Mouse (Mus musculus) megakaryocyte, embryonic 14.5 days (primary cell): Measurements from ENCODE around the gene Trim47. TPM values are rescaled to one million over a fixed set of nuclear protein-coding genes. Genes with fewer than 3 reads are reported as not detected.
"Not testable (repeated sequence)": the region's sequence is repeated elsewhere in the genome, so short reads cannot be mapped to it uniquely, and the experiment has no call there.

Experiments used
- H3K27me3 ChIP-seq: replicated peaks from 2 replicates; pipeline ENCODE3; 2012; ENCODE audit warnings: inconsistent platforms
- H3K36me3 ChIP-seq: replicated peaks from 2 replicates; pipeline ENCODE3; 2012; ENCODE audit warnings: low read length, inconsistent platforms, mixed read lengths
- H3K4me1 ChIP-seq: 2 replicates; pipeline ENCODE4 v1.6.1; 2012; ENCODE audit warnings: inconsistent platforms
- H3K4me3 ChIP-seq: replicated peaks from 2 replicates; pipeline ENCODE3; 2012; ENCODE audit warnings: moderate library complexity, mild to moderate bottlenecking, inconsistent platforms
- H3K9me3 ChIP-seq: 2 replicates; pipeline ENCODE4 v1.6.1; 2012; ENCODE audit warnings: inconsistent platforms
- FLI1 ChIP-seq: IDR thresholded peaks from 2 replicates; pipeline ENCODE4 v1.6.1; 2012; ENCODE audit warnings: low read length, inconsistent platforms, mixed read lengths
- GATA1 ChIP-seq: IDR thresholded peaks from 3 replicates; pipeline ENCODE4 v1.6.1; 2012; ENCODE audit warnings: mixed read lengths, low read length, inconsistent platforms, borderline replicate concordance
- polyA plus RNA-seq: library from polyadenylated mRNA; stranded (reverse); fragments of >175 nt; gene quantifications from 2 replicates; pipeline ENCODE4 v1.2.3, GENCODE M21; 2012; ENCODE audit warnings: low replicate concordance; ENCODE audit not compliant: insufficient read depth

Trim47 gene
- polyA plus RNA-seq, 1 experiment = 23.5 TPM

- TF ChIP-seq FLI1 = no peak
- no peak for TF ChIP-seq GATA1
- H3K4me3 ChIP-seq = no peak overlapping the region
- H3K4me1 ChIP-seq = peaks cover 90% of the 10 kb centered on the region
- H3K27me3 ChIP-seq = no peaks in the 10 kb centered on the region
- peaks cover 17% of the 10 kb centered on the region for H3K36me3 ChIP-seq
- H3K9me3 ChIP-seq = peaks cover 4% of the 10 kb centered on the region; the same call in 1 of the 2 replicates
Observed at GRCm38 (mm10) chr11:116100385-116100784, 26.6 kb downstream of the Trim47 start.

- Histone ChIP-seq H3K9me3 (peaks cover 4% of the 10 kb centered on the region; the same call in 1 of the 2 replicates), H3K36me3 (peaks cover 16% of the 10 kb centered on the region), H3K4me1 (peaks cover 90% of the 10 kb centered on the region), H3K4me3 (no peak overlapping the region), H3K27me3 (no peaks in the 10 kb centered on the region)
- TF ChIP-seq FLI1 = no peak
- TF ChIP-seq GATA1 = no peak
Observed at GRCm38 (mm10) chr11:116099462-116099861, 27.5 kb downstream of the Trim47 start.

- Histone ChIP-seq H3K4me3 (no peak overlapping the region), H3K4me1 (peaks cover 89% of the 10 kb centered on the region)
Observed at GRCm38 (mm10) chr11:116098711-116099460, 28.1 kb downstream of the Trim47 start.

DNA sequence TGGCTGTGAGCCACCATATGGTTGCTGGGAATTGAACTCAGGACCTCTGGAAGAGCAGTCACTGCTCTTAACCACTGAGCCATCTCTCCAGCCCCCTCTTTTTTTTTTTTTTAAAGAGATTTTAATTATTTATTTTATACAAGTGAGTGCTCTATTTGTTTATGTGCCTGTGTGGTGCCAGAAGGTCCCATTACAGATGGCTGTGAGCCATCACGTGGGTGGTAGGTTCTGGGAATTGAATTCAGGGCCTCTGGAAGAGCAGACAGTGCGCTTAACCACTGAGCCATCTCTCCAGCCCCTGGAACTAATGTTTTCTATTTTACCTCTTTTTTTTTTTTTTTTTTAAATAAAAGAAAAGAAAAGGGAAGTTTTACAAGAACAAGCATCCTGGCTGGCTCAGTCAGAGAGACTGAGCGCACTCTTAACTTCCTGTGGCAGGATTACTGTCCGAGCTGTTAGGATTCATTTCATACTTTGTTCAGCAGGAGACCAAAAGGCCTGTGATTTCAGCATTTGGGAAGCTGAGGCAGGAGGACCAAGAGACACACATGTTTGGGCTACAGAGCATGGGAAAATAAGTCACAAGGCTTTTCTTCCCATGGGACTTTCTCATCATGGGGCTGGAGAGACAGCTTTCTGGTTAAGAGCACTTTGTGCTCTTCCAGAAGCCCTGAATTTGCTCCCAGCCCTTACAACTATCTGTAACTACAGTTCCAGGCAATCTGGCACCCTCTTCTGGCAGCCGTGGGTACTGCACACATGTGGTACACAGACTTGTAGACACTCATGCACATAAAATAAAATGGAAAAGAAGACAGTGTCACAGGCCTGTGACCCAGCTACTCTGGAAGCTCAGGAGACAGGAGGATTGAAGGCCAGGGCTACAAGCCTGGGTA is 30.5 kb downstream of the Trim47 start:
- H3K4me1 ChIP-seq = peaks cover 89% of the 10 kb centered on the region
- TF ChIP-seq GATA1 (no peak), FLI1 (no peak)
- peaks cover 4% of the 10 kb centered on the region; the same call in 1 of the 2 replicates for H3K9me3 ChIP-seq
- H3K4me3 ChIP-seq = no peak overlapping the region
- peaks cover 20% of the 10 kb centered on the region for H3K36me3 ChIP-seq
- H3K27me3 ChIP-seq = no peaks in the 10 kb centered on the region

More at GRCm38 (mm10) chr11:116098711-116099460, 28.1 kb downstream of the Trim47 start:
- Histone ChIP-seq H3K9me3 (peaks cover 4% of the 10 kb centered on the region; the same call in 1 of the 2 replicates), H3K36me3 (peaks cover 16% of the 10 kb centered on the region), H3K27me3 (no peaks in the 10 kb centered on the region)
- TF ChIP-seq GATA1 = no peak
- no peak for TF ChIP-seq FLI1

- TF ChIP-seq GATA1 (no peak), FLI1 (no peak)
Observed at GRCm38 (mm10) chr11:116095573-116095972, 31.4 kb downstream of the Trim47 start.

GRCm38 (mm10) chr11:116093771-116094565 is 33.0 kb downstream of the Trim47 start:
- peak overlapping the region; percentile 88 for H3K4me3 ChIP-seq

More at GRCm38 (mm10) chr11:116095573-116095972, 31.4 kb downstream of the Trim47 start:
- Histone ChIP-seq H3K9me3 (peaks cover 4% of the 10 kb centered on the region; the same call in 1 of the 2 replicates), H3K4me1 (peaks cover 85% of the 10 kb centered on the region), H3K27me3 (no peaks in the 10 kb centered on the region), H3K4me3 (peak overlapping the region; percentile 33), H3K36me3 (peaks cover 24% of the 10 kb centered on the region)

DNA sequence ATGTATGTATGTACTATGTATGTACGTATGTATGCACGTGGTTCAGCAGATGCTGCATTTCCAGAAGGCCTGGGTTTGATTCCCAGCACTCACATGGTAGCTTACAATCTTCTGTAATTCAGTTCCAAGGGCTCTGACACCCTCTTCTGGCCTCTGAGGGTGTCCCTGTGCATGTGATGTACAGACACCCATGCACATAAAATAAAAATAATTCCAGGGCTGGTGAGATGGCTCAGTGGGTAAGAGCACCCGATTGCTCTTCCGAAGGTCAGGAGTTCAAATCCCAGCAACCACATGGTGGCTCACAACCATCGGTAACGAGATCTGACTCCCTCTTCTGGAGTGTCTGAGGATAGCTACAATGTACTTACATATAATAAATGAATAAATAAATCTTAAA is 34.1 kb downstream of the Trim47 start:
- H3K36me3 ChIP-seq = peaks cover 15% of the 10 kb centered on the region
- peaks cover 81% of the 10 kb centered on the region for H3K4me1 ChIP-seq
- not testable (repeated sequence) for H3K9me3 ChIP-seq, H3K27me3 ChIP-seq, H3K4me3 ChIP-seq

More at GRCm38 (mm10) chr11:116093771-116094565, 33.0 kb downstream of the Trim47 start:
- Histone ChIP-seq H3K9me3 (peaks cover 4% of the 10 kb centered on the region; the same call in 1 of the 2 replicates), H3K4me1 (peaks cover 81% of the 10 kb centered on the region), H3K36me3 (peaks cover 17% of the 10 kb centered on the region), H3K27me3 (no peaks in the 10 kb centered on the region)
- peak; percentile 20; the same call in 1 of the 3 replicates for TF ChIP-seq GATA1
- TF ChIP-seq FLI1 = peak; percentile 75; the same call in 1 of the 2 replicates

DNA sequence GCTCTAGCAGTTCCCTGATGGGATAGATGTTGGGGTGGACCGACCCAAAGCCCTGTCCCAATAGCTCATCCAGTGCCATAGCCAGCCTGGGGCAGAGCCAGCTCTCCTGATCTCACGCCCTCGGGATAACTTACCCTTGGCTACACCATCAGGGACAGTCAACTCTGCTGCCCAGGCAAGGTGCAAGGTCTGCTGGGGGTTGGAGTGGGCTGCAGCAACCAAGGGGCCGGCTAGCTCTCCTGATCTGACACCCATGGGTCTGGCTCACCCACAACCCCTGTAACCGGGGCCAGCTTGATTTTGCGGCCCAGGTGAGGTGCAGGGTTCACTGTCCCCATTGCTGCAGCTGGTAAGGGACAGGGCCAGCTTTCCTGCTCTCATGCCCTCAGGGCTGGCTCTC is 35.4 kb downstream of the Trim47 start:
- Histone ChIP-seq H3K36me3 (peaks cover 11% of the 10 kb centered on the region), H3K4me1 (peaks cover 76% of the 10 kb centered on the region), H3K9me3 (peaks cover under 1% of the 10 kb centered on the region; the same call in 1 of the 2 replicates), H3K4me3 (peak overlapping the region; percentile 2), H3K27me3 (no peaks in the 10 kb centered on the region)
- no peak for TF ChIP-seq FLI1
- TF ChIP-seq GATA1 = no peak

DNA sequence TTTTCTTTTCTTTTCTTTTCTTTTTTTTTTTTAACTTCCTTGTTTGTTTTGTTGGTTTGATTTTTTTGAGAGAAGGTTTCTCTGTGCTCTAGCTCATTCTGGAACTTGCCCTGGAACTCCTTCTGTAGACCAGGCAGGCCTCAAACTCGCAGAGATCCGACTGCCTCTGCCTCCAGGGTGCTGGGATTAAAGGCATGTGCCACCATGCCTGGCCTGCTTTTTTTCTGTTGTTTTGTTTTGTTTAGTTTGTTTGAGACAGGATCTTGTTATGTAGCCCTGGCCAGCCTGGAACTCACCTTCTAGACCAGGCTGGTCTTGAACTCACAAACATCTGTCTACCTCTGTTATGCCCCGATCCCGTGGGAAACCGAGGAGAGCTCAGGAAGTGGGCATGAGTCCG is 37.5 kb downstream of the Trim47 start:
- no peak overlapping the region for H3K4me3 ChIP-seq
- H3K27me3 ChIP-seq = no peaks in the 10 kb centered on the region
- H3K9me3 ChIP-seq = no peaks in the 10 kb centered on the region
- peaks cover 77% of the 10 kb centered on the region for H3K4me1 ChIP-seq
- TF ChIP-seq GATA1 (no peak), FLI1 (no peak)
- peaks cover 25% of the 10 kb centered on the region for H3K36me3 ChIP-seq
